Mouse (Mus musculus): Measurements from ENCODE around the gene Tmem88. TPM values are rescaled to one million over a fixed set of nuclear protein-coding genes. Genes with fewer than 3 reads are reported as not detected.

The Tmem88 gene
- polyA plus RNA-seq, 1 experiment from 2014 or later, result 7.8 TPM

- peaks cover 100% of the 10 kb centered on the region for H3K36me3 ChIP-seq
- no peak overlapping the region for H3K9ac ChIP-seq
- H3K4me3 ChIP-seq, result no peak overlapping the region
- ATAC-seq (ENCODE audit: low read depth), result no peak
- H3K27me3 ChIP-seq, result no peaks in the 10 kb centered on the region
- no peak overlapping the region for H3K4me2 ChIP-seq
- no peaks in the 10 kb centered on the region for H3K9me3 ChIP-seq
- H3K4me1 ChIP-seq (replicated peaks), result no peaks in the 10 kb centered on the region
- H3K27ac ChIP-seq (replicated peaks), result no peak overlapping the region
- WGBS, result 94% methylated on average over 12 of the region's 12 CpGs
These were observed 40.3 kb downstream of the Tmem88 start for GRCm38 (mm10) chr11:69357690-69358089.

- no peak overlapping the region for H3K4me3 ChIP-seq
- H3K9me3 ChIP-seq, result no peaks in the 10 kb centered on the region
- H3K4me1 ChIP-seq (replicated peaks), result no peaks in the 10 kb centered on the region
- no peak overlapping the region for H3K27ac ChIP-seq (replicated peaks)
- H3K4me2 ChIP-seq, result no peak overlapping the region
- peaks cover 100% of the 10 kb centered on the region for H3K36me3 ChIP-seq
- 87% methylated on average over 5 of the region's 5 CpGs for WGBS
- ATAC-seq (ENCODE audit: low read depth), result no peak
- no peak overlapping the region for H3K9ac ChIP-seq
- H3K27me3 ChIP-seq, result no peaks in the 10 kb centered on the region
These were observed 41.5 kb downstream of the Tmem88 start for GRCm38 (mm10) chr11:69356544-69356943.

Other genes with a start within 250 kb of the Tmem88 start
- 0.22 and 0.23 TPM in 2 replicates for gene Alox12b, start 241.2 kb downstream of the Tmem88 start, polyA plus RNA-seq (2015; fragmentation: Nextera tagmentation; extraction: Ambion mirVana)
- gene Alox8, start 200.4 kb downstream of the Tmem88 start, polyA plus RNA-seq (2015; fragmentation: Nextera tagmentation; extraction: Ambion mirVana), result 0.17 TPM in 1 of 2 replicates, not detected in the other
- 0.21 TPM in 2 replicates for gene Gucy2e, start 161.2 kb downstream of the Tmem88 start, polyA plus RNA-seq (2015; fragmentation: Nextera tagmentation; extraction: Ambion mirVana)
- 20.9 and 21.0 TPM in 2 replicates for gene Cntrob, start 74.5 kb downstream of the Tmem88 start, polyA plus RNA-seq (2015; fragmentation: Nextera tagmentation; extraction: Ambion mirVana)
- gene Trappc1, start 74.3 kb downstream of the Tmem88 start, polyA plus RNA-seq (2015; fragmentation: Nextera tagmentation; extraction: Ambion mirVana), result 225 and 229 TPM in 2 replicates
- 5.5 and 5.7 TPM in 2 replicates for gene Kcnab3, start 72.0 kb downstream of the Tmem88 start, polyA plus RNA-seq (2015; fragmentation: Nextera tagmentation; extraction: Ambion mirVana)
- gene Rnf227, start 57.8 kb downstream of the Tmem88 start, polyA plus RNA-seq (2015; fragmentation: Nextera tagmentation; extraction: Ambion mirVana), result 131 and 136 TPM in 2 replicates
- 82.3 and 84.6 TPM in 2 replicates for gene Chd3, start 28.8 kb downstream of the Tmem88 start, polyA plus RNA-seq (2015; fragmentation: Nextera tagmentation; extraction: Ambion mirVana)
- gene Naa38, start 2.7 kb downstream of the Tmem88 start, polyA plus RNA-seq (2015; fragmentation: Nextera tagmentation; extraction: Ambion mirVana), result 112 and 117 TPM in 2 replicates
- gene Cyb5d1, start 2.6 kb downstream of the Tmem88 start, polyA plus RNA-seq (2015; fragmentation: Nextera tagmentation; extraction: Ambion mirVana), result 36.2 and 39.2 TPM in 2 replicates
- gene Kdm6b, start 15.4 kb upstream of the Tmem88 start, polyA plus RNA-seq (2015; fragmentation: Nextera tagmentation; extraction: Ambion mirVana), result 44.8 and 47.4 TPM in 2 replicates
- gene Dnah2, start 150.9 kb upstream of the Tmem88 start, polyA plus RNA-seq (2015; fragmentation: Nextera tagmentation; extraction: Ambion mirVana), result 2.2 and 2.7 TPM in 2 replicates
- 68.1 and 72.0 TPM in 2 replicates for gene Efnb3, start 162.0 kb upstream of the Tmem88 start, polyA plus RNA-seq (2015; fragmentation: Nextera tagmentation; extraction: Ambion mirVana)
- 18.1 and 19.7 TPM in 2 replicates for gene Wrap53, start 182.0 kb upstream of the Tmem88 start, polyA plus RNA-seq (2015; fragmentation: Nextera tagmentation; extraction: Ambion mirVana)
- 76.0 and 77.6 TPM in 2 replicates for gene Trp53, start 182.1 kb upstream of the Tmem88 start, polyA plus RNA-seq (2015; fragmentation: Nextera tagmentation; extraction: Ambion mirVana)
- gene Atp1b2, start 207.7 kb upstream of the Tmem88 start, polyA plus RNA-seq (2015; fragmentation: Nextera tagmentation; extraction: Ambion mirVana), result 29.5 and 30.4 TPM in 2 replicates
- not detected in 2 replicates for gene Shbg, start 219.7 kb upstream of the Tmem88 start, polyA plus RNA-seq (2015; fragmentation: Nextera tagmentation; extraction: Ambion mirVana)
- gene Sat2, start 223.8 kb upstream of the Tmem88 start, polyA plus RNA-seq (2015; fragmentation: Nextera tagmentation; extraction: Ambion mirVana), result 22.6 and 27.5 TPM in 2 replicates
- gene Fxr2, start 234.8 kb upstream of the Tmem88 start, polyA plus RNA-seq (2015; fragmentation: Nextera tagmentation; extraction: Ambion mirVana), result 45.3 and 55.1 TPM in 2 replicates

All from neural tube, embryonic 13.5 days (tissue).